ENCODE assay signal across 7 mouse cellular contexts in the genomic region with DNA sequence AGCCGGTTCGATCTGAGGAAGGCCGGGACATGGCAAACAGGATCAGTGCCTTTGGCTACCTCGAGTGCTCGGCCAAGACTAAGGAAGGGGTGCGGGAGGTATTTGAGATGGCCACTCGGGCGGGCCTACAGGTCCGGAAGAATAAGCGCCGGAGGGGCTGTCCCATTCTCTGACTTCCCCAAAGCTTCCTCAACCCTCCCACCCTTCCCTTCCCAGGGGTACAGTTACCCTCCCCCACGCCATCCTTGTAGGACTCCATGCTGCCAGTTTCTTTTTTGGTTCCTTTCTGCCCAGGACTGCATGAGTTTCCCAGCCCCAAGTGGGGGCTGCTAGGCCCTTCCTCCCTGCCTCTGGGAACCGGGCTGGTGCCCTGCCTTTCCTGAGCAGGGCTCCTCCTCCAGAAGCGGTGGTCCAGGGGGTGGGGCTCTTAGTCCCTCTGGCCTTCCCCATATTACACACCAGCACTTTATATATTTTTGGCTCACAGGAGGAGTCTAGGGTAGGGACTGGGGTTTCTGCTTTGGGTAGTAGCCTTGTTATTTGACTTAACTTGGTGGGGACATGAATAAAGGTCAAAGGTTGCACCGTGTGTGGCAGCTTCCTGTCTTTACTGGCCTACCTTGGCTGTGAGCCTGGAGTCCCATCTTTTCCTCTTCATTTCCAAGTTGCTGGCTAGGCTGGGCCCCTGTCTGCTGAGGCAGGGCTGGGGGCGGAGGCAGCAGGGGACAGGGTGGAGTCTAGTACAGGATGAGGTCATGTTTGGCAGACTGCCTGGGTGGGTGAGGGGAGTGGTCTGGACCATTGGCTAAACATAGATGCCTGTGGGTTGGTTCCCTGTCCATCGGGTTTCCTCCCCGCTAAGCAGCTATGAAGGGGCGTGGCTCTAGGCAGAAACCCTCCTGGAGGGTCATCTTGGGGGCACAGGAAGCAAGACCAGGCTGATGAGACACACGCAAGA. TPM values are rescaled to one million over a fixed set of nuclear protein-coding genes. Genes with fewer than 3 reads are reported as not detected.
A peak's percentile ranks its signal among the peaks of the same experiment; 100 is the strongest.
DNase-seq lines count a peak whose midpoint lies in the region; ATAC-seq and TF ChIP-seq lines count a peak whose summit lies in the region.

No protein-coding gene starts in this region.

- peak; percentile 98 for DNase-seq in R1 (ENCODE audit: low read depth, low spot score)
- DNase-seq in embryo, embryonic 10.5 days (ENCODE audit: low spot score), result peak; percentile 93
- peak; percentile 94 for DNase-seq in left cerebral cortex, postnatal 4 days
- DNase-seq in mesoderm, embryonic 11.5 days (ENCODE audit: low read depth, low spot score), result peak; percentile 95

- peaks cover 10% of the 10 kb centered on the region for H3K36me3 ChIP-seq in intestine, embryonic 16.5 days (ENCODE audit: control insufficient read depth, insufficient read depth, low read length)
- H3K36me3 ChIP-seq in small intestine, adult 2 months (ENCODE audit: control insufficient read depth, insufficient read depth, low read length), result peaks cover 46% of the 10 kb centered on the region

- 0 out of 2 replicates have a peak overlapping the region, but pooled peaks have one; percentile 19 for H3K4me3 ChIP-seq in intestine, embryonic 16.5 days (ENCODE audit: low read length)
- peak overlapping the region; percentile 4; the same call in 1 of the 2 replicates for H3K4me3 ChIP-seq in small intestine, adult 2 months (ENCODE audit: low read depth, low read length)

- H3K9ac ChIP-seq in intestine, embryonic 16.5 days (ENCODE audit: low read depth, low read length), result peak overlapping the region; percentile 60

- peaks cover 64% of the 10 kb centered on the region for H3K4me1 ChIP-seq in intestine, embryonic 16.5 days (ENCODE audit: control insufficient read depth, insufficient read depth, low read length)
- H3K4me1 ChIP-seq in small intestine, adult 2 months (ENCODE audit: control insufficient read depth, insufficient read depth, insufficient read length, low read length), result peaks cover 56% of the 10 kb centered on the region

- H3K27ac ChIP-seq in intestine, embryonic 16.5 days (ENCODE audit: low read length), result peak overlapping the region; percentile 92
- H3K27ac ChIP-seq in small intestine, adult 2 months (ENCODE audit: insufficient read depth, low read depth, low read length), result peak overlapping the region; percentile 99

- peak overlapping the region; percentile 44 for H3K4me2 ChIP-seq in intestine, embryonic 16.5 days (ENCODE audit: low read depth, low read length)

- no peaks in the 10 kb centered on the region for H3K9me3 ChIP-seq in intestine, embryonic 16.5 days (ENCODE audit: control insufficient read depth, low read length)

- WGBS in intestine, embryonic 16.5 days, result 38% methylated on average over 20 of the region's 20 CpGs
- WGBS in small intestine, adult 2 months, result 48% methylated on average over 20 of the region's 20 CpGs

- H3K27me3 ChIP-seq in intestine, embryonic 16.5 days (replicated peaks; ENCODE audit: control insufficient read depth, insufficient read depth, low read length), result no peaks in the 10 kb centered on the region
- H3K27me3 ChIP-seq in small intestine, adult 2 months (ENCODE audit: control insufficient read depth, insufficient read depth, low read length), result no peaks in the 10 kb centered on the region

- peak; percentile 66 for ATAC-seq in granulocyte monocyte progenitor cell, adult 5-6 weeks (replicated peaks; ENCODE audit: poor library complexity, severe bottlenecking)
- peak; percentile 77 for ATAC-seq in intestine, embryonic 16.5 days

- intact Hi-C loops in left cerebral cortex, postnatal 4 days (cut with DNase I), result no loop called here

- TF ChIP-seq CTCF in small intestine, adult 2 months (IDR thresholded peaks at IDR 0.05; ENCODE audit: extremely low read depth, insufficient read length, insufficient replicate concordance, low read depth, low read length), result no peak

- no peak for TF ChIP-seq POLR2A in small intestine, adult 2 months (IDR thresholded peaks at IDR 0.05; ENCODE audit: low read depth, low read length)

RNA-seq across cellular contexts. Expression of a gene that starts 6.0 kb away (rescaled TPM):
- not detected in 2 replicates for total RNA-seq in granulocyte monocyte progenitor cell, adult 5-6 weeks (2014; fragmentation: Nextera tagmentation)
- total RNA-seq in granulocyte monocyte progenitor cell, adult 5-6 weeks (2017), result not detected in 2 replicates
- polyA plus RNA-seq in intestine, embryonic 16.5 days (2015; fragmentation: Nextera tagmentation; extraction: Ambion mirVana), result 171 and 184 TPM in 2 replicates
- 10 to 100 TPM; 42.1 to 43.3 TPM for total RNA-seq in left cerebral cortex, postnatal 4 days (2021)
- polyA plus RNA-seq in small intestine, adult 2 months (2012; rRNA removed), result 143 and 197 TPM in 2 replicates

RNA-seq across cellular contexts. Expression of a gene that starts 12.5 kb away (rescaled TPM):
- not detected in 2 replicates for total RNA-seq in granulocyte monocyte progenitor cell, adult 5-6 weeks (2014; fragmentation: Nextera tagmentation)
- not detected in 2 replicates for total RNA-seq in granulocyte monocyte progenitor cell, adult 5-6 weeks (2017)
- 0.06 and 0.09 TPM in 2 replicates for polyA plus RNA-seq in intestine, embryonic 16.5 days (2015; fragmentation: Nextera tagmentation; extraction: Ambion mirVana)
- under 1 TPM in 1 of 2 experiments, not detected in 1; 0.14 TPM for total RNA-seq in left cerebral cortex, postnatal 4 days (2021)
- 0.08 and 0.30 TPM in 2 replicates for polyA plus RNA-seq in small intestine, adult 2 months (2012; rRNA removed)

RNA-seq across cellular contexts. Expression of a gene that starts 13.3 kb away (rescaled TPM):
- total RNA-seq in granulocyte monocyte progenitor cell, adult 5-6 weeks (2014; fragmentation: Nextera tagmentation), result not detected in 2 replicates
- not detected in 2 replicates for total RNA-seq in granulocyte monocyte progenitor cell, adult 5-6 weeks (2017)
- polyA plus RNA-seq in intestine, embryonic 16.5 days (2015; fragmentation: Nextera tagmentation; extraction: Ambion mirVana), result 4.3 and 5.2 TPM in 2 replicates
- 1 to 10 TPM; 1.0 to 2.2 TPM for total RNA-seq in left cerebral cortex, postnatal 4 days (2021)
- polyA plus RNA-seq in small intestine, adult 2 months (2012; rRNA removed), result 35.1 and 45.3 TPM in 2 replicates

RNA-seq across cellular contexts. Expression of a gene that starts 24.2 kb away (rescaled TPM):
- total RNA-seq in granulocyte monocyte progenitor cell, adult 5-6 weeks (2014; fragmentation: Nextera tagmentation), result 12.2 and 13.9 TPM in 2 replicates
- total RNA-seq in granulocyte monocyte progenitor cell, adult 5-6 weeks (2017), result 2.4 TPM in 2 replicates
- polyA plus RNA-seq in intestine, embryonic 16.5 days (2015; fragmentation: Nextera tagmentation; extraction: Ambion mirVana), result 139 and 161 TPM in 2 replicates
- 10 to 100 TPM in 1 of 2 experiments, 1 to 10 TPM in 1; 9.2 to 11.0 TPM for total RNA-seq in left cerebral cortex, postnatal 4 days (2021)
- 34.9 and 46.1 TPM in 2 replicates for polyA plus RNA-seq in small intestine, adult 2 months (2012; rRNA removed)

Comparison
In these comparisons a context has a peak if more than half of its experiments do, and no peak if none do; other contexts are left out.
1. Peak in every context shown above with its lines: DNase-seq, ATAC-seq, H3K4me3 ChIP-seq and H3K27ac ChIP-seq.
2. RNA of a gene that starts 6.0 kb away (total RNA-seq): 42.1 to 43.3 TPM in left cerebral cortex, postnatal 4 days; not detected in granulocyte monocyte progenitor cell, adult 5-6 weeks; every median in the first group is over 10 times any median in the second.